Mouse (Mus musculus): ENCODE data around the gene Tnfrsf25. TPM values are rescaled to one million over a fixed set of nuclear protein-coding genes. Genes with fewer than 3 reads are reported as not detected.

The Tnfrsf25 gene
- total and polyA plus RNA-seq, 2 experiments from 2014 or later: 0.48 to 1.6 TPM

- Histone ChIP-seq H3K4me2 (ENCODE audit: low read depth, low read length) (peak overlapping the region; percentile 18; the same call in 1 of the 2 replicates), H3K4me3 (ENCODE audit: low read length) (no peak overlapping the region), H3K4me1 (ENCODE audit: insufficient read depth, low read length) (0 out of 2 replicates have a peak, but pooled peaks cover 5% of the 10 kb centered on the region), H3K9ac (replicated peaks; ENCODE audit: low read length) (no peak overlapping the region), H3K27ac (peak overlapping the region; percentile 52; the same call in 1 of the 2 replicates), H3K27me3 (ENCODE audit: insufficient read depth, low read length) (no peaks in the 10 kb centered on the region), H3K9me3 (ENCODE audit: low read length) (no peaks in the 10 kb centered on the region), H3K36me3 (ENCODE audit: insufficient read depth, low read length) (no peaks in the 10 kb centered on the region)
- ATAC-seq: no peak
- peak; percentile 40 for DNase-seq (ENCODE audit: low spot score)
- TF ChIP-seq CTCF (IDR thresholded peaks at IDR 0.05; ENCODE audit: low read depth): no peak
- WGBS: 37% methylated on average over 10 of the region's 10 CpGs
Measured at GRCm38 (mm10) chr4:152072655-152073054, 43.1 kb upstream of the Tnfrsf25 start.

- Histone ChIP-seq H3K36me3 (ENCODE audit: insufficient read depth, low read length) (no peaks in the 10 kb centered on the region), H3K4me2 (ENCODE audit: low read depth, low read length) (no peak overlapping the region), H3K27ac (no peak overlapping the region), H3K4me1 (ENCODE audit: insufficient read depth, low read length) (0 out of 2 replicates have a peak, but pooled peaks cover 8% of the 10 kb centered on the region), H3K9ac (replicated peaks; ENCODE audit: low read length) (no peak overlapping the region), H3K9me3 (ENCODE audit: low read length) (no peaks in the 10 kb centered on the region), H3K4me3 (ENCODE audit: low read length) (no peak overlapping the region), H3K27me3 (ENCODE audit: insufficient read depth, low read length) (no peaks in the 10 kb centered on the region)
- ATAC-seq: no peak
- no peak for TF ChIP-seq CTCF (IDR thresholded peaks at IDR 0.05; ENCODE audit: low read depth)
- no peak for DNase-seq (ENCODE audit: low spot score)
- WGBS: 52% methylated on average over 6 of the region's 6 CpGs
Measured at GRCm38 (mm10) chr4:152073715-152074114, 42.0 kb upstream of the Tnfrsf25 start.

GRCm38 (mm10) chr4:152074548-152074947 lies 41.2 kb upstream of the Tnfrsf25 start:
- peak; percentile 16; the same call in 1 of the 2 replicates for TF ChIP-seq CTCF (IDR thresholded peaks at IDR 0.05; ENCODE audit: low read depth)
- Histone ChIP-seq H3K4me2 (ENCODE audit: low read depth, low read length) (no peak overlapping the region), H3K27me3 (ENCODE audit: insufficient read depth, low read length) (no peaks in the 10 kb centered on the region), H3K36me3 (ENCODE audit: insufficient read depth, low read length) (no peaks in the 10 kb centered on the region), H3K9me3 (ENCODE audit: low read length) (no peaks in the 10 kb centered on the region), H3K4me3 (ENCODE audit: low read length) (no peak overlapping the region), H3K9ac (replicated peaks; ENCODE audit: low read length) (no peak overlapping the region), H3K4me1 (ENCODE audit: insufficient read depth, low read length) (0 out of 2 replicates have a peak, but pooled peaks cover 8% of the 10 kb centered on the region), H3K27ac (no peak overlapping the region)
- DNase-seq (ENCODE audit: low spot score) (no peak), ATAC-seq (no peak)
- WGBS: 89% methylated on average over 9 of the region's 9 CpGs

GRCm38 (mm10) chr4:152077191-152077590 lies 38.5 kb upstream of the Tnfrsf25 start:
- H3K4me2 ChIP-seq (ENCODE audit: low read depth, low read length): no peak overlapping the region
- TF ChIP-seq CTCF (IDR thresholded peaks at IDR 0.05; ENCODE audit: low read depth): no peak
- DNase-seq (ENCODE audit: low spot score): no peak
- ATAC-seq: no peak
- H3K4me3 ChIP-seq (ENCODE audit: low read length): no peak overlapping the region
- H3K4me1 ChIP-seq (ENCODE audit: insufficient read depth, low read length): 0 out of 2 replicates have a peak, but pooled peaks cover 8% of the 10 kb centered on the region
- H3K36me3 ChIP-seq (ENCODE audit: insufficient read depth, low read length): no peaks in the 10 kb centered on the region
- no peak overlapping the region for H3K27ac ChIP-seq
- no peaks in the 10 kb centered on the region for H3K27me3 ChIP-seq (ENCODE audit: insufficient read depth, low read length)
- H3K9me3 ChIP-seq (ENCODE audit: low read length): no peaks in the 10 kb centered on the region
- WGBS: 82% methylated on average over 9 of the region's 9 CpGs
- H3K9ac ChIP-seq (replicated peaks; ENCODE audit: low read length): no peak overlapping the region

GRCm38 (mm10) chr4:152078105-152078530 lies 37.6 kb upstream of the Tnfrsf25 start:
- H3K27ac ChIP-seq: no peak overlapping the region
- H3K9ac ChIP-seq (replicated peaks; ENCODE audit: low read length): no peak overlapping the region
- no peaks in the 10 kb centered on the region for H3K36me3 ChIP-seq (ENCODE audit: insufficient read depth, low read length)
- WGBS: 83% methylated on average over 10 of the region's 10 CpGs
- no peak overlapping the region for H3K4me3 ChIP-seq (ENCODE audit: low read length)
- 0 out of 2 replicates have a peak, but pooled peaks cover 8% of the 10 kb centered on the region for H3K4me1 ChIP-seq (ENCODE audit: insufficient read depth, low read length)
- TF ChIP-seq CTCF (IDR thresholded peaks at IDR 0.05; ENCODE audit: low read depth): no peak
- H3K9me3 ChIP-seq (ENCODE audit: low read length): no peaks in the 10 kb centered on the region
- H3K27me3 ChIP-seq (ENCODE audit: insufficient read depth, low read length): no peaks in the 10 kb centered on the region
- DNase-seq (ENCODE audit: low spot score) (no peak), ATAC-seq (no peak)
- no peak overlapping the region for H3K4me2 ChIP-seq (ENCODE audit: low read depth, low read length)

- TF ChIP-seq CTCF (IDR thresholded peaks at IDR 0.05; ENCODE audit: low read depth): no peak
- Histone ChIP-seq H3K4me3 (ENCODE audit: low read length) (no peak overlapping the region), H3K4me1 (ENCODE audit: insufficient read depth, low read length) (0 out of 2 replicates have a peak, but pooled peaks cover 3% of the 10 kb centered on the region), H3K27me3 (ENCODE audit: insufficient read depth, low read length) (no peaks in the 10 kb centered on the region), H3K9ac (replicated peaks; ENCODE audit: low read length) (no peak overlapping the region), H3K9me3 (ENCODE audit: low read length) (no peaks in the 10 kb centered on the region), H3K4me2 (ENCODE audit: low read depth, low read length) (no peak overlapping the region), H3K27ac (no peak overlapping the region), H3K36me3 (ENCODE audit: insufficient read depth, low read length) (no peaks in the 10 kb centered on the region)
- 94% methylated on average over 3 of the region's 3 CpGs for WGBS
- no peak for ATAC-seq
- no peak for DNase-seq (ENCODE audit: low spot score)
Measured at GRCm38 (mm10) chr4:152079261-152079660, 36.5 kb upstream of the Tnfrsf25 start.

- Histone ChIP-seq H3K9me3 (ENCODE audit: low read length) (no peaks in the 10 kb centered on the region), H3K27ac (no peak overlapping the region), H3K4me2 (ENCODE audit: low read depth, low read length) (no peak overlapping the region), H3K4me3 (ENCODE audit: low read length) (no peak overlapping the region), H3K27me3 (ENCODE audit: insufficient read depth, low read length) (no peaks in the 10 kb centered on the region), H3K36me3 (ENCODE audit: insufficient read depth, low read length) (no peaks in the 10 kb centered on the region), H3K4me1 (ENCODE audit: insufficient read depth, low read length) (0 out of 2 replicates have a peak, but pooled peaks cover 3% of the 10 kb centered on the region), H3K9ac (replicated peaks; ENCODE audit: low read length) (no peak overlapping the region)
- no peak for TF ChIP-seq CTCF (IDR thresholded peaks at IDR 0.05; ENCODE audit: low read depth)
- no peak for DNase-seq (ENCODE audit: low spot score)
- 0 out of 2 replicates have a peak, but pooled peaks have one; percentile 21 for ATAC-seq
- WGBS: 42% methylated on average over 7 of the region's 7 CpGs
Measured at GRCm38 (mm10) chr4:152079931-152080330, 35.8 kb upstream of the Tnfrsf25 start.
